8 mouse cellular contexts compared by ENCODE assay signal in genomic region chr13:78201871-78202565, GRCm38 (mm10). TPM values are rescaled to one million over a fixed set of nuclear protein-coding genes. Genes with fewer than 3 reads are reported as not detected.
DNase-seq lines count a peak whose midpoint lies in the region; ATAC-seq lines count a peak whose summit lies in the region.

No protein-coding gene starts in this region.

- H3K36me3 ChIP-seq in kidney, embryonic 15.5 days = no peaks in the 10 kb centered on the region
- peaks cover 8% of the 10 kb centered on the region for H3K36me3 ChIP-seq in hindbrain, embryonic 10.5 days
- no peaks in the 10 kb centered on the region for H3K36me3 ChIP-seq in midbrain, embryonic 14.5 days (ENCODE audit: control insufficient read depth, insufficient read depth, low read length)

- no peaks in the 10 kb centered on the region for H3K9me3 ChIP-seq in kidney, embryonic 15.5 days (replicated peaks)
- H3K9me3 ChIP-seq in hindbrain, embryonic 10.5 days = no peaks in the 10 kb centered on the region
- no peaks in the 10 kb centered on the region for H3K9me3 ChIP-seq in midbrain, embryonic 14.5 days (ENCODE audit: control insufficient read depth, low read length)

- H3K27ac ChIP-seq in kidney, embryonic 15.5 days = peak overlapping the region; percentile 94
- H3K27ac ChIP-seq in hindbrain, embryonic 10.5 days = peak overlapping the region; percentile 100
- H3K27ac ChIP-seq in midbrain, embryonic 14.5 days (replicated peaks; ENCODE audit: low read depth, low read length) = peak overlapping the region; percentile 94

- H3K9ac ChIP-seq in kidney, embryonic 15.5 days = peak overlapping the region; percentile 56
- H3K9ac ChIP-seq in midbrain, embryonic 14.5 days (replicated peaks; ENCODE audit: low read length) = peak overlapping the region; percentile 85

- H3K27me3 ChIP-seq in kidney, embryonic 15.5 days = 0 out of 2 replicates have a peak, but pooled peaks cover 3% of the 10 kb centered on the region
- H3K27me3 ChIP-seq in hindbrain, embryonic 10.5 days (ENCODE audit: insufficient read depth, poor library complexity, severe bottlenecking) = 0 out of 2 replicates have a peak, but pooled peaks cover 7% of the 10 kb centered on the region
- H3K27me3 ChIP-seq in midbrain, embryonic 14.5 days (ENCODE audit: control insufficient read depth, insufficient read depth, low read length) = no peaks in the 10 kb centered on the region

- ATAC-seq in kidney, embryonic 15.5 days (replicated peaks; ENCODE audit: low FRiP score) = no peak
- peak; percentile 18; the same call in 1 of the 2 replicates for ATAC-seq in midbrain, embryonic 14.5 days (ENCODE audit: low FRiP score, low TSS enrichment)

- under 1% methylated on average over 22 of the region's 22 CpGs for WGBS in kidney, embryonic 15.5 days
- WGBS in hindbrain, embryonic 10.5 days = under 1% methylated on average over 22 of the region's 22 CpGs
- under 1% methylated on average over 22 of the region's 22 CpGs for WGBS in midbrain, embryonic 14.5 days

- no peak for DNase-seq in kidney, adult 11 months
- DNase-seq in embryo, embryonic 11 days = peak; percentile 44
- DNase-seq in hindbrain, embryonic 10.5 days (ENCODE audit: low spot score) = no peak
- DNase-seq in midbrain, embryonic 14.5 days = peak; percentile 52
- DNase-seq in testis, postnatal 14 days (ENCODE audit: low spot score) = no peak
- DNase-seq in spleen, postnatal 10 days (ENCODE audit: low spot score in 2 of 2) = no peak
- no peak for DNase-seq in layer of hippocampus, adult 9-11 months

- H3K4me2 ChIP-seq in kidney, embryonic 15.5 days = peak overlapping the region; percentile 85
- peak overlapping the region; percentile 82 for H3K4me2 ChIP-seq in midbrain, embryonic 14.5 days (ENCODE audit: low read length)

- peak overlapping the region; percentile 86 for H3K4me3 ChIP-seq in kidney, embryonic 15.5 days (replicated peaks)
- peak overlapping the region; percentile 97 for H3K4me3 ChIP-seq in hindbrain, embryonic 10.5 days
- peak overlapping the region; percentile 87 for H3K4me3 ChIP-seq in midbrain, embryonic 14.5 days (replicated peaks; ENCODE audit: low read depth, low read length)

- peaks cover 19% of the 10 kb centered on the region for H3K4me1 ChIP-seq in kidney, embryonic 15.5 days
- H3K4me1 ChIP-seq in hindbrain, embryonic 10.5 days (replicated peaks) = peaks cover 38% of the 10 kb centered on the region
- H3K4me1 ChIP-seq in midbrain, embryonic 14.5 days (ENCODE audit: control insufficient read depth, insufficient read depth, low read length) = peaks cover 12% of the 10 kb centered on the region

RNA-seq across cellular contexts. Expression of gene Nr2f1, which starts 2.5 kb away (rescaled TPM):
- polyA plus RNA-seq in kidney, embryonic 15.5 days (2015; fragmentation: Nextera tagmentation; extraction: Ambion mirVana) = 15.1 and 18.1 TPM in 2 replicates
- polyA plus RNA-seq in hindbrain, embryonic 10.5 days (2016; fragmentation: Nextera tagmentation; extraction: Ambion mirVana) = 69.0 and 74.0 TPM in 2 replicates
- polyA plus RNA-seq in midbrain, embryonic 14.5 days (2014; fragmentation: Nextera tagmentation; extraction: Ambion mirVana) = 67.5 and 72.4 TPM in 2 replicates

Comparison
In these comparisons a context has a peak if more than half of its experiments do, and no peak if none do; other contexts are left out.
1. DNase-seq: peak in embryo, embryonic 11 days (single experiment) and midbrain, embryonic 14.5 days (single experiment); none in kidney, adult 11 months (single experiment), hindbrain, embryonic 10.5 days (single experiment), testis, postnatal 14 days (single experiment), spleen, postnatal 10 days (0 of 2) and layer of hippocampus, adult 9-11 months (single experiment).
2. Peak in every context shown above with its lines, with median percentiles within 50 percentile points of each other: H3K27ac ChIP-seq and H3K4me3 ChIP-seq.